Mouse (Mus musculus) hindbrain, embryonic 12.5 days (tissue): ENCODE results near the gene Txlna. TPM values are rescaled to one million over a fixed set of nuclear protein-coding genes. Genes with fewer than 3 reads are reported as not detected.

Experiments
- ATAC-seq: fragments of 200-750 bp; cut with Nextera tagmentation; 2 replicates; pipeline ENCODE4 v1.8.0; 2017; ENCODE audit warnings: moderate TSS enrichment; ENCODE audit not compliant: low FRiP score
- H3K27ac ChIP-seq: fragments of 300-500 bp; sonication (generic); 2 replicates; pipeline ENCODE4 v1.5.1; 2016; ENCODE audit warnings: mild to moderate bottlenecking
- H3K27me3 ChIP-seq: fragments of 300-500 bp; sonication (generic); 2 replicates; pipeline ENCODE4 v1.6.1; 2016; ENCODE audit warnings: mild to moderate bottlenecking
- H3K36me3 ChIP-seq: fragments of 300-500 bp; sonication (generic); 2 replicates; pipeline ENCODE4 v1.6.1; 2016; ENCODE audit warnings: mild to moderate bottlenecking
- H3K4me1 ChIP-seq: fragments of 300-500 bp; sonication (generic); 2 replicates; pipeline ENCODE4 v1.6.1; 2016
- H3K4me2 ChIP-seq: fragments of 300-500 bp; sonication (generic); replicated peaks from 2 replicates; pipeline ENCODE4 v1.6.1; 2016; ENCODE audit warnings: mild to moderate bottlenecking
- H3K4me3 ChIP-seq: fragments of 300-500 bp; sonication (generic); 2 replicates; pipeline ENCODE4 v1.5.1; 2016; ENCODE audit warnings: mild to moderate bottlenecking
- H3K9ac ChIP-seq: fragments of 300-500 bp; sonication (generic); 2 replicates; pipeline ENCODE4 v1.6.1; 2016; ENCODE audit warnings: mild to moderate bottlenecking, moderate library complexity
- H3K9me3 ChIP-seq: fragments of 300-500 bp; sonication (generic); replicated peaks from 2 replicates; pipeline ENCODE4 v1.6.1; 2016; ENCODE audit warnings: mild to moderate bottlenecking
- WGBS: fragments of 180-500 bp; shearing (Covaris S2); methylation state at CpG from one replicate; pipeline ENCODE4 v1.1.7; 2016; 5-methylcytosine and 5-hydroxymethylcytosine counted together
- microRNA-seq: library from miRNA; unstranded; fragments of <30 nt; microRNA quantifications from one replicate; pipeline ENCODE4, GENCODE M21; 2017
- polyA plus RNA-seq: library from polyadenylated mRNA; unstranded; fragments of >200 nt; fragmentation: Nextera tagmentation; extraction: Ambion mirVana; gene quantifications from 2 replicates; pipeline ENCODE4 v1.2.1, GENCODE M21; 2016

Txlna gene
- polyA plus RNA-seq, 1 experiment from 2014 or later = 91.1 TPM

GRCm38 (mm10) chr4:129580347-129580746, 60.5 kb downstream of the Txlna start:
- H3K4me2 ChIP-seq = no peak overlapping the region
- no peak overlapping the region for H3K27ac ChIP-seq
- no peak for ATAC-seq
- no peaks in the 10 kb centered on the region for H3K36me3 ChIP-seq
- H3K9me3 ChIP-seq = no peaks in the 10 kb centered on the region
- WGBS = 71% methylated on average over 7 of the region's 7 CpGs
- no peak overlapping the region for H3K4me3 ChIP-seq
- H3K27me3 ChIP-seq = no peaks in the 10 kb centered on the region; the same call in 1 of the 2 replicates
- H3K9ac ChIP-seq = no peak overlapping the region
- peaks cover 12% of the 10 kb centered on the region for H3K4me1 ChIP-seq

- Histone ChIP-seq H3K27me3 (no peaks in the 10 kb centered on the region; the same call in 1 of the 2 replicates), H3K36me3 (no peaks in the 10 kb centered on the region), H3K27ac (no peak within 1 kb of the TSS), H3K4me3 (no peak within 1 kb of the TSS), H3K4me1 (peaks cover 8% of the 10 kb centered on the region; the same call in 1 of the 2 replicates), H3K9me3 (no peaks in the 10 kb centered on the region), H3K9ac (no peak within 1 kb of the TSS), H3K4me2 (no peak within 1 kb of the TSS)
- 86% methylated on average over 5 of the region's 5 CpGs for WGBS
- no peak for ATAC-seq
Measured at GRCm38 (mm10) chr4:129578466-129578865, 62.4 kb downstream of the Txlna start, which contains the start of gene Fam167b. Fam167b (minus strand) TSS chr4:129578549.

GRCm38 (mm10) chr4:129577688-129578087, 63.2 kb downstream of the Txlna start:
- H3K9me3 ChIP-seq = no peaks in the 10 kb centered on the region
- H3K36me3 ChIP-seq = no peaks in the 10 kb centered on the region
- no peak overlapping the region for H3K4me2 ChIP-seq
- H3K27ac ChIP-seq = no peak overlapping the region
- no peak overlapping the region for H3K9ac ChIP-seq
- WGBS = 86% methylated on average over 7 of the region's 7 CpGs
- H3K27me3 ChIP-seq = no peaks in the 10 kb centered on the region; the same call in 1 of the 2 replicates
- ATAC-seq = no peak
- peaks cover 8% of the 10 kb centered on the region; the same call in 1 of the 2 replicates for H3K4me1 ChIP-seq
- H3K4me3 ChIP-seq = no peak overlapping the region

- peak; percentile 26; the same call in 1 of the 2 replicates for ATAC-seq
- Histone ChIP-seq H3K4me1 (peaks cover 8% of the 10 kb centered on the region; the same call in 1 of the 2 replicates), H3K4me3 (no peak overlapping the region), H3K4me2 (0 out of 2 replicates have a peak overlapping the region, but pooled peaks have one; percentile 11), H3K27me3 (no peaks in the 10 kb centered on the region; the same call in 1 of the 2 replicates), H3K36me3 (no peaks in the 10 kb centered on the region), H3K27ac (no peak overlapping the region), H3K9ac (no peak overlapping the region), H3K9me3 (no peaks in the 10 kb centered on the region)
- WGBS = 35% methylated on average over 21 of the region's 21 CpGs
Measured at GRCm38 (mm10) chr4:129576863-129577491, 63.9 kb downstream of the Txlna start.

Small RNA genes lying within 50 kb of the gene (microRNA-seq; reads per million reads assigned to microRNA genes)
- 1.1 reads per million for gene Mir7016

Other genes with a start within 250 kb of the Txlna start
- gene Zbtb8b, start 200.2 kb downstream of the Txlna start, polyA plus RNA-seq = 6.0 and 6.4 TPM in 2 replicates
- 33.0 TPM in 2 replicates for gene Bsdc1, start 179.5 kb downstream of the Txlna start, polyA plus RNA-seq
- not detected in 2 replicates for gene Tssk3, start 150.0 kb downstream of the Txlna start, polyA plus RNA-seq
- gene Fam229a, start 149.9 kb downstream of the Txlna start, polyA plus RNA-seq = 0.46 TPM in 1 of 2 replicates, not detected in the other
- gene Marcksl1, start 127.5 kb downstream of the Txlna start, polyA plus RNA-seq = 1,978 and 2,031 TPM in 2 replicates
- gene Hdac1, start 98.4 kb downstream of the Txlna start, polyA plus RNA-seq = 168 and 178 TPM in 2 replicates
- gene Lck, start 67.4 kb downstream of the Txlna start, polyA plus RNA-seq = 6.4 and 7.1 TPM in 2 replicates
- 1.7 and 2.5 TPM in 2 replicates for gene Fam167b, start 62.5 kb downstream of the Txlna start, polyA plus RNA-seq
- gene Eif3i, start 40.4 kb downstream of the Txlna start, polyA plus RNA-seq = 187 and 204 TPM in 2 replicates
- gene Tmem234, start 40.4 kb downstream of the Txlna start, polyA plus RNA-seq = 164 and 174 TPM in 2 replicates
- gene Dcdc2b, start 26.8 kb downstream of the Txlna start, polyA plus RNA-seq = 2.4 and 3.1 TPM in 2 replicates
- 30.0 and 31.8 TPM in 2 replicates for gene Iqcc, start 22.0 kb downstream of the Txlna start, polyA plus RNA-seq
- 85.9 and 91.5 TPM in 2 replicates for gene Ccdc28b, start 17.1 kb downstream of the Txlna start, polyA plus RNA-seq
- 16.0 and 18.8 TPM in 2 replicates for gene Kpna6, start 31.7 kb upstream of the Txlna start, polyA plus RNA-seq
- 15.0 and 16.4 TPM in 2 replicates for gene Tmem39b, start 55.8 kb upstream of the Txlna start, polyA plus RNA-seq
- 215 and 227 TPM in 2 replicates for gene Khdrbs1, start 101.2 kb upstream of the Txlna start, polyA plus RNA-seq
- 347 and 360 TPM in 2 replicates for gene Ptp4a2, start 170.2 kb upstream of the Txlna start, polyA plus RNA-seq